Mouse (Mus musculus) lung, postnatal 0 days (tissue): Measurements from ENCODE around the gene Zfp157. TPM values are rescaled to one million over a fixed set of nuclear protein-coding genes. Genes with fewer than 3 reads are reported as not detected.

Source experiments
- polyA plus RNA-seq: library from polyadenylated mRNA; unstranded; fragments of >200 nt; fragmentation: Nextera tagmentation; extraction: Ambion mirVana; gene quantifications from 2 replicates; pipeline ENCODE4 v1.2.1, GENCODE M21; 2015

Gene Zfp157
- polyA plus RNA-seq, 1 experiment from 2014 or later: 15.8 TPM

Other genes starting within 250 kb of the Zfp157 start
- 6.3 and 6.7 TPM in 2 replicates for gene Mblac1, start 247.2 kb upstream of the Zfp157 start, polyA plus RNA-seq
- 0.05 and 0.11 TPM in 2 replicates for gene Nxpe5, start 215.6 kb upstream of the Zfp157 start, polyA plus RNA-seq
- 73.5 and 75.6 TPM in 2 replicates for gene Lamtor4, start 186.0 kb upstream of the Zfp157 start, polyA plus RNA-seq
- gene BC037034, start 177.4 kb upstream of the Zfp157 start, polyA plus RNA-seq: 2.9 and 3.2 TPM in 2 replicates
- 0.84 and 1.2 TPM in 2 replicates for gene Gal3st4, start 168.6 kb upstream of the Zfp157 start, polyA plus RNA-seq
- 0.02 and 0.11 TPM in 2 replicates for gene Gm43720, start 161.5 kb upstream of the Zfp157 start, polyA plus RNA-seq
- gene Gpc2, start 161.5 kb upstream of the Zfp157 start, polyA plus RNA-seq: 2.0 and 2.7 TPM in 2 replicates
- 0.20 and 0.37 TPM in 2 replicates for gene Stag3, start 161.2 kb upstream of the Zfp157 start, polyA plus RNA-seq
- gene Pvrig, start 99.5 kb upstream of the Zfp157 start, polyA plus RNA-seq: 0.17 TPM in 1 of 2 replicates, not detected in the other
- gene 1700123K08Rik, start 123.2 kb downstream of the Zfp157 start, polyA plus RNA-seq: not detected in 2 replicates
- gene Zfp68, start 178.3 kb downstream of the Zfp157 start, polyA plus RNA-seq: 46.0 and 49.6 TPM in 2 replicates
- gene A430033K04Rik, start 181.4 kb downstream of the Zfp157 start, polyA plus RNA-seq: 4.4 and 5.2 TPM in 2 replicates